Mouse (Mus musculus) central nervous system, embryonic 14 days (tissue): ENCODE data around the gene Fbxo47. TPM values are rescaled to one million over a fixed set of nuclear protein-coding genes. Genes with fewer than 3 reads are reported as not detected.

ENCODE experiments used
- polyA plus RNA-seq: library from polyadenylated mRNA; depleted of rRNA; stranded (reverse); fragments of >200 nt; gene quantifications from 2 replicates; pipeline ENCODE4 v1.2.3, GENCODE M21; 2012; rRNA removed

The Fbxo47 gene
- 0.99 and 1.0 TPM in 2 replicates for polyA plus RNA-seq

GRCm38 (mm10) chr11:97883918-97884600 lies at the start of gene Fbxo47:
Fbxo47 (minus strand) TSS chr11:97884154.

GRCm38 (mm10) chr11:97840539-97840954 lies 43.4 kb downstream of the Fbxo47 start, which contains the start of gene B230217C12Rik:
B230217C12Rik (plus strand) TSS chr11:97840780.

Other genes with a start within 250 kb of the Fbxo47 start
- gene Mllt6, start 220.7 kb downstream of the Fbxo47 start, polyA plus RNA-seq: 37.3 and 40.5 TPM in 2 replicates
- 11.5 and 16.3 TPM in 2 replicates for gene Cisd3, start 198.3 kb downstream of the Fbxo47 start, polyA plus RNA-seq
- 168 TPM in 2 replicates for gene Pcgf2, start 183.7 kb downstream of the Fbxo47 start, polyA plus RNA-seq
- 368 and 390 TPM in 2 replicates for gene Psmb3, start 180.8 kb downstream of the Fbxo47 start, polyA plus RNA-seq
- gene Pip4k2b, start 139.4 kb downstream of the Fbxo47 start, polyA plus RNA-seq: 61.3 and 61.4 TPM in 2 replicates
- 20.4 and 21.1 TPM in 2 replicates for gene Cwc25, start 117.6 kb downstream of the Fbxo47 start, polyA plus RNA-seq
- gene 1700001P01Rik, start 108.2 kb downstream of the Fbxo47 start, polyA plus RNA-seq: 0.66 and 1.1 TPM in 2 replicates
- gene Rpl23, start 101.7 kb downstream of the Fbxo47 start, polyA plus RNA-seq: 719 and 817 TPM in 2 replicates
- 104 and 115 TPM in 2 replicates for gene Lasp1, start 85.2 kb downstream of the Fbxo47 start, polyA plus RNA-seq
- gene B230217C12Rik, start 43.4 kb downstream of the Fbxo47 start, polyA plus RNA-seq: 25.7 and 26.0 TPM in 2 replicates
- gene Plxdc1, start 102.3 kb upstream of the Fbxo47 start, polyA plus RNA-seq: 0.44 and 0.69 TPM in 2 replicates
- 1.3 and 1.5 TPM in 2 replicates for gene Arl5c, start 112.0 kb upstream of the Fbxo47 start, polyA plus RNA-seq
- 63.2 and 73.4 TPM in 2 replicates for gene Cacnb1, start 138.9 kb upstream of the Fbxo47 start, polyA plus RNA-seq
- gene Rpl19, start 142.6 kb upstream of the Fbxo47 start, polyA plus RNA-seq: 1,481 and 1,486 TPM in 2 replicates
- 3.8 and 3.9 TPM in 2 replicates for gene Stac2, start 169.3 kb upstream of the Fbxo47 start, polyA plus RNA-seq